Mouse (Mus musculus): Measurements from ENCODE around the gene Csnk1d. TPM values are rescaled to one million over a fixed set of nuclear protein-coding genes. Genes with fewer than 3 reads are reported as not detected.
A peak's percentile ranks its signal among the peaks of the same experiment; 100 is the strongest.

Gene Csnk1d
- polyA plus RNA-seq (2015; fragmentation: Nextera tagmentation; extraction: Ambion mirVana) = 93.9 and 97.7 TPM in 2 replicates

DNA sequence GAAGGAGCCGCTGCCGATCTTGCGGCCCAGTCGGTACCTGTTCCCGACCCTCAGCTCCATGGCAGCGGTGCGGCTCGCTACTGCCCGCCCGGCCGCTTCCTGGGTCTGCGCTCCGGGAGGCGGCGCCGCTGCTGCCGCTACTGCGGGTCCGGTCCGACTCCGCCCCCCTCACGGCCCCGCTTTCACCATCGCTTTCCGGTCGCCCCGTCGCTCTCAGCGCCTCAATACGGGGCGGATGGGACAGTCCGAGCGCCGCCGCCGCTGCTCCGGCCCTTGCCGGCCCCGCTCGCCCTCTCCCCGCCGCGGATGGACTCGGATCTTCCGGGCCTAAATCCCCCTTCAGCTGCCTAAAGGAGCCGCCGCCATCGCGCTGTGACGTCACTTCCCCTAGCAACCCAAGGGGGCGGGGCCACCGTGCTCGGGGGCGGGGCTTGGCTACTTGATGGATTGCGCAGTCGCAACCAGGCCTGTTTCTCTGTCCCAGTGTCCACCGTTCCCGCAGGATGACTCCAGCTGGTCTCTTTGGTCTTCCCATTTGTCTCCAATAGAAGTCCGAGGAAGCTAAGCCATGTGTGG, at the start of gene Csnk1d:
Csnk1d (minus strand) TSS at position 380 of the 576 bp plus-strand sequence.
- under 1% methylated on average over 59 of the region's 59 CpGs for WGBS
- no peaks in the 10 kb centered on the region for H3K27me3 ChIP-seq (replicated peaks; ENCODE audit: control insufficient read depth, insufficient read depth, low read length)
- peak within 1 kb of the TSS; percentile 94 for H3K27ac ChIP-seq (ENCODE audit: low read length)
- H3K36me3 ChIP-seq (ENCODE audit: control insufficient read depth, insufficient read depth, low read length) = no peaks in the 10 kb centered on the region
- H3K9ac ChIP-seq (ENCODE audit: low read depth, low read length) = peak within 1 kb of the TSS; percentile 100
- peak; percentile 85 for ATAC-seq
- H3K9me3 ChIP-seq (ENCODE audit: control insufficient read depth, low read length) = no peaks in the 10 kb centered on the region
- peaks cover 37% of the 10 kb centered on the region for H3K4me1 ChIP-seq (ENCODE audit: control insufficient read depth, insufficient read depth, low read length)
- peak within 1 kb of the TSS; percentile 91 for H3K4me2 ChIP-seq (ENCODE audit: low read depth, low read length)
- peak within 1 kb of the TSS; percentile 97 for H3K4me3 ChIP-seq (ENCODE audit: low read length)

DNA sequence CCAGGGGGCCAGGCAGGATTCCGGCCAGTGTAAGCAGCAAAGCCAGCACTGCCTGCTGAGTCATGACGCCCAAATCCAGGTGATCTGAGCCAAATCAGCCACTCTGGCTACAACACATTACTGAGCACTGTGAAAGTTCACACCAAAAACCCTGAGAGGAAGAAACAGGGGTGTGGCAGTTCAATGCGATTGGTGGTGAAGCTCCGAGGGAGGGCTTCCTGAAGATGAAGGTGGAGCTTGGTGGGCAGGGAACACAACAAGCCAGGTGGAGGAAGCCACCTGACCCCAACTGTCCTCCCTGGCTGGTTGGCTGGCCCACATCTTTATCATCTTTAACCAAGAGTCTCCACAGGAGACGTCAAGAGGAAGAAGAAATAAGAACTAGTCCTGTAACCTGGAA, 48.2 kb upstream of the Csnk1d start, which contains the start of gene Cd7:
Cd7 (minus strand) TSS at position 117 of the 400 bp plus-strand sequence.
- no peaks in the 10 kb centered on the region for H3K36me3 ChIP-seq (ENCODE audit: control insufficient read depth, insufficient read depth, low read length)
- WGBS = 67% methylated on average over 5 of the region's 5 CpGs
- no peak within 1 kb of the TSS for H3K4me2 ChIP-seq (ENCODE audit: low read depth, low read length)
- no peak within 1 kb of the TSS for H3K9ac ChIP-seq (ENCODE audit: low read depth, low read length)
- no peak for ATAC-seq
- H3K4me3 ChIP-seq (ENCODE audit: low read length) = no peak within 1 kb of the TSS
- no peaks in the 10 kb centered on the region for H3K9me3 ChIP-seq (ENCODE audit: control insufficient read depth, low read length)
- H3K4me1 ChIP-seq (ENCODE audit: control insufficient read depth, insufficient read depth, low read length) = no peaks in the 10 kb centered on the region
- no peaks in the 10 kb centered on the region for H3K27me3 ChIP-seq (replicated peaks; ENCODE audit: control insufficient read depth, insufficient read depth, low read length)
- no peak within 1 kb of the TSS for H3K27ac ChIP-seq (ENCODE audit: low read length)

DNA sequence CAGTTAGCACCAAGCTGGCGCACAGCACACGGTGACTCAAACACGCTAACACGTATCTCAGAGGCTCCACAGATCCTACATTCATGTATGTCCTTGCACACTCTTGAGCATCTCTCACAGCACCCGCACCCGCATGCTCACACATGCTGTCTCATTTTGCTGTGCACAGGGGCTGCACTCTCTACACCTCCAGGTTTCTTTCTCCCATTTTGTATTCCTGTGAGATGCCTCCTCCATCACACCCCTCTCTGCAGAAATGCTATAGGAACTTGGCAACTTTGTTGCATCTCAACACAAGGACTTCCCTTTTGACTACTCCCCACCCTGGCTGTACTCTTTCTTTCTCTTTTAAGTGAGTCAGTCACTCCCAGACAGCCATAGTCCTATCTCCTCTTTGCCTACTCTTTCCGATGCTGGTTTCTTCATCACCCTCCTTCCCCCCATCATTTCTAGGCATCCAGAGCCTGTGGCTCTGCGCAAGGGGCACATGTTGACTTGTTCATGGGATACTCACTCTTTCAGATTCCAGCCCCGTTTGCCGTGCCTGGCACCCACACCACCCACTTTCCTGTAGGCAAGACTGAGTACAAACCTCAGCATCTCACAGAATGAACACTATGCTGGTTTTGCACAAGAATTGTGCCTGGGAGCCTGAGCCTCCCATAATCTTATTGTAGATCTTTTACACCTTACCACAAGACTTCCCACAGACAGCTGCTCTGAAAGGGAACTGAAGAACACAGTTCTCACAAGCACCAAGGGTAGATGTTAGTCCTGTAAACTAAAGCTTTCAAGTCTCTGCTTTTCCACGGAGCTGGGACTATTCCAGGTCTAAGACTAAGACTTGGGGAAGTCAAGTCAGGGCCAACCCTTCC, 47.5 kb upstream of the Csnk1d start:
- H3K4me2 ChIP-seq (ENCODE audit: low read depth, low read length) = no peak overlapping the region
- WGBS = 87% methylated on average over 11 of the region's 11 CpGs
- H3K4me1 ChIP-seq (ENCODE audit: control insufficient read depth, insufficient read depth, low read length) = no peaks in the 10 kb centered on the region
- no peak for ATAC-seq
- no peaks in the 10 kb centered on the region for H3K9me3 ChIP-seq (ENCODE audit: control insufficient read depth, low read length)
- no peak overlapping the region for H3K27ac ChIP-seq (ENCODE audit: low read length)
- H3K9ac ChIP-seq (ENCODE audit: low read depth, low read length) = no peak overlapping the region
- no peaks in the 10 kb centered on the region for H3K36me3 ChIP-seq (ENCODE audit: control insufficient read depth, insufficient read depth, low read length)
- H3K4me3 ChIP-seq (ENCODE audit: low read length) = no peak overlapping the region
- no peaks in the 10 kb centered on the region for H3K27me3 ChIP-seq (replicated peaks; ENCODE audit: control insufficient read depth, insufficient read depth, low read length)

DNA sequence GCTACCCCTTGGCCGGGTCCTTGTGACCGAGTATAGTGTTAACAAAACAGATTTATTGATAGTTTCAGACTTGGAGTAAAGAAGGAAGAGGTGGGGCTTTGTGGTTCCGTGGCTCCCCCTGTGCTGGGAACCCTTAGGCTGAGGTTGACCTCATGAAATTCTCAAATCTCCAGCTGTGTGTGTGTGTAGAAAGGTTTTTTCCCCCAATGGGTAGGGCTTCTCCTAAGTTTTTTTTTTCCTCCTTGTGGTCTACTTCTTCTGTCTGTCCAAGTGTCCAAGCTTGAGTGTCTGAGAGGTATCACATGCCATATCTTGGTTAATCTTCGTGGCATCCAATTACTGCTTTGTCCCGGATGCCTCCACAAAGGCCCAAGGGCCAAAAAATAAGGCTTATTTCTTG, 42.0 kb upstream of the Csnk1d start:
- H3K9ac ChIP-seq (ENCODE audit: low read depth, low read length) = no peak overlapping the region
- no peak overlapping the region for H3K27ac ChIP-seq (ENCODE audit: low read length)
- H3K4me3 ChIP-seq (ENCODE audit: low read length) = no peak overlapping the region
- no peaks in the 10 kb centered on the region for H3K9me3 ChIP-seq (ENCODE audit: control insufficient read depth, low read length)
- H3K36me3 ChIP-seq (ENCODE audit: control insufficient read depth, insufficient read depth, low read length) = no peaks in the 10 kb centered on the region
- ATAC-seq = no peak
- H3K4me2 ChIP-seq (ENCODE audit: low read depth, low read length) = no peak overlapping the region
- no peaks in the 10 kb centered on the region for H3K27me3 ChIP-seq (replicated peaks; ENCODE audit: control insufficient read depth, insufficient read depth, low read length)
- WGBS = 74% methylated on average over 5 of the region's 5 CpGs
- no peaks in the 10 kb centered on the region for H3K4me1 ChIP-seq (ENCODE audit: control insufficient read depth, insufficient read depth, low read length)

DNA sequence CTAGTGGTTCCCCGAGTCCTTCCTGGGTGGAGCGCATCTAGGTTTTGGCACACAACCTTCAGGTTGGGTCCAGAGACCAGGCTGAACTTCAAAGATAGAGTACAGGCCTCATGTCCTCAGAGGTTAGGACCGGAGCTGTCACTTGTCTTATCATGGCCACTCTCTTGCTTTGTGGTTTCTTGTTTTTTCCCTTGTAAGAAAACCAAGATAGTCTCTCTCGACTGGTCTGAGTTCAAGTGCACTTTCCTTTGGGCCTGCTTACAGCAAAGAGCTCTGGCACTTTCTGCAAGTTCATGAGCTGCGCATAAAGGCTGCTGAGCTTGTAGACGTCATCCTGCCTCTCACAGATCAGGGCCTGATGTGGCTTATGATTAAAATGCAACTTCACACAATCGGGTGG, 36.1 kb upstream of the Csnk1d start:
- no peaks in the 10 kb centered on the region for H3K4me1 ChIP-seq (ENCODE audit: control insufficient read depth, insufficient read depth, low read length)
- no peak overlapping the region for H3K9ac ChIP-seq (ENCODE audit: low read depth, low read length)
- no peak overlapping the region for H3K4me2 ChIP-seq (ENCODE audit: low read depth, low read length)
- no peaks in the 10 kb centered on the region for H3K9me3 ChIP-seq (ENCODE audit: control insufficient read depth, low read length)
- H3K4me3 ChIP-seq (ENCODE audit: low read length) = no peak overlapping the region
- 84% methylated on average over 7 of the region's 7 CpGs for WGBS
- no peaks in the 10 kb centered on the region for H3K27me3 ChIP-seq (replicated peaks; ENCODE audit: control insufficient read depth, insufficient read depth, low read length)
- H3K27ac ChIP-seq (ENCODE audit: low read length) = no peak overlapping the region
- ATAC-seq = no peak
- no peaks in the 10 kb centered on the region for H3K36me3 ChIP-seq (ENCODE audit: control insufficient read depth, insufficient read depth, low read length)

DNA sequence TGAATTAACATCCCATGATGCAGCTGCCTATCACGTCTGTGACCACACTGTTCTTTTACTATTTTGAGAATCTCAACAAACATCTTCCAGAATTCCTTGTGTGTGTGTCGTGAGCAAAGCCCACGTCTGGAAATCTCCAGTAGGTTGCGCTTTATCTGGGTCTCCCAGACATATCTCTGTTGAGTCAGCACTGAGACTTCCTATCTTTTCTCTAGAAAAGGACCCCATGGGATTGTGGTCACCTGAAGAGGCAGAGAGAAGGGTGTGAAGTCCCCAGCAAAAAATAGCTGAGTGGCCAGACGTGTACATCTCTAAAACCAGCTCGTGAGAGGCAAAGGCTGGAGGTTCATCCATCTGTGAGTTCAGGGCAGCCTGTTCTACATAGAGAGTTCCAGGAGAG, 33.0 kb upstream of the Csnk1d start:
- ATAC-seq = no peak
- no peaks in the 10 kb centered on the region for H3K27me3 ChIP-seq (replicated peaks; ENCODE audit: control insufficient read depth, insufficient read depth, low read length)
- H3K4me3 ChIP-seq (ENCODE audit: low read length) = no peak overlapping the region
- no peaks in the 10 kb centered on the region for H3K36me3 ChIP-seq (ENCODE audit: control insufficient read depth, insufficient read depth, low read length)
- no peak overlapping the region for H3K4me2 ChIP-seq (ENCODE audit: low read depth, low read length)
- H3K9ac ChIP-seq (ENCODE audit: low read depth, low read length) = no peak overlapping the region
- H3K9me3 ChIP-seq (ENCODE audit: control insufficient read depth, low read length) = no peaks in the 10 kb centered on the region
- 63% methylated on average over 6 of the region's 6 CpGs for WGBS
- H3K27ac ChIP-seq (ENCODE audit: low read length) = no peak overlapping the region
- no peaks in the 10 kb centered on the region for H3K4me1 ChIP-seq (ENCODE audit: control insufficient read depth, insufficient read depth, low read length)

DNA sequence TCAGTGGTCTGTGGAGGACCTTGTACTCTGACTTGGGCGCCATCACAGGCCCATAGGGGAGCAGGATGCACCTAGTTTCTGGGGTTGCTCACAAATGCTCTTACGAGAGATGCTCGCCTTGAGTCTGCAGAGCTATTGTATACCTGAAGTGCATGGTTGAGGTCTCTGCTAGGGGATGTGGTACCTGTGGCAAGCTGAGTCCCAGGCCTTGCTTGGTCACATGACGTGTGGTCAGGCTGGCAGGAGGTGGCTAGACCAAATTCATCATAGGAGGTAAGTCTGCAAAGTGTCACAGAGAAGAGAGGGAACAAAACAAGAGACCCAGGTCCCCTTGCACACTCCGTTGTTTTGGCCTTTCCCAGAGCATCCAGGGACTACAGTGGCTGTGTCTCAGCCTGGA, 28.4 kb upstream of the Csnk1d start:
- Histone ChIP-seq H3K4me2 (ENCODE audit: low read depth, low read length) (no peak overlapping the region), H3K27me3 (replicated peaks; ENCODE audit: control insufficient read depth, insufficient read depth, low read length) (no peaks in the 10 kb centered on the region), H3K4me3 (ENCODE audit: low read length) (no peak overlapping the region), H3K9ac (ENCODE audit: low read depth, low read length) (no peak overlapping the region), H3K9me3 (ENCODE audit: control insufficient read depth, low read length) (no peaks in the 10 kb centered on the region), H3K4me1 (ENCODE audit: control insufficient read depth, insufficient read depth, low read length) (peaks cover 7% of the 10 kb centered on the region), H3K27ac (ENCODE audit: low read length) (no peak overlapping the region), H3K36me3 (ENCODE audit: control insufficient read depth, insufficient read depth, low read length) (no peaks in the 10 kb centered on the region)
- WGBS = 84% methylated on average over 5 of the region's 5 CpGs
- ATAC-seq = no peak

DNA sequence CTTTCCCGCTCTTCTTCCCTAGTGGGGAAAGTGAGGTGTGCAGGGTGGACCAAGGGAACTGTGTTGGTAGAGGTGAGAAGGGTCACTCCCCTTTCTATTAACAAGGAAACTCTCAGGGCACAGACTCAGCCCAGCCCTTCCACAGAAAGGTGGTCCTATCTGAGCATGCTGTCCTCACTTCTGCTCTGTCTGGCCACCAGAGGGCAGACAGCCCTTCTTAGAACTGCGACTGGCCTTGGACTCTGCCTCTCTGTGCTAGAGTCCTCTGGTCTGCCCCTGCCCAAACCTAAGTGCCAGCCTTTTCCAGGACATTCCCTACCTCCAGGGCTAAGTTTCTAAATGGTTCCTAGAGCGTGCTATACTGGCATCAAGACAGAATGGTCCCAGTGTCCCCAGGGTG, 26.6 kb upstream of the Csnk1d start:
- ATAC-seq = peak; percentile 83
- H3K9ac ChIP-seq (ENCODE audit: low read depth, low read length) = no peak overlapping the region
- H3K36me3 ChIP-seq (ENCODE audit: control insufficient read depth, insufficient read depth, low read length) = no peaks in the 10 kb centered on the region
- H3K9me3 ChIP-seq (ENCODE audit: control insufficient read depth, low read length) = no peaks in the 10 kb centered on the region
- H3K27me3 ChIP-seq (replicated peaks; ENCODE audit: control insufficient read depth, insufficient read depth, low read length) = no peaks in the 10 kb centered on the region
- no peak overlapping the region for H3K27ac ChIP-seq (ENCODE audit: low read length)
- H3K4me3 ChIP-seq (ENCODE audit: low read length) = no peak overlapping the region
- 35% methylated on average over 3 of the region's 3 CpGs for WGBS
- peaks cover 7% of the 10 kb centered on the region for H3K4me1 ChIP-seq (ENCODE audit: control insufficient read depth, insufficient read depth, low read length)
- no peak overlapping the region for H3K4me2 ChIP-seq (ENCODE audit: low read depth, low read length)

DNA sequence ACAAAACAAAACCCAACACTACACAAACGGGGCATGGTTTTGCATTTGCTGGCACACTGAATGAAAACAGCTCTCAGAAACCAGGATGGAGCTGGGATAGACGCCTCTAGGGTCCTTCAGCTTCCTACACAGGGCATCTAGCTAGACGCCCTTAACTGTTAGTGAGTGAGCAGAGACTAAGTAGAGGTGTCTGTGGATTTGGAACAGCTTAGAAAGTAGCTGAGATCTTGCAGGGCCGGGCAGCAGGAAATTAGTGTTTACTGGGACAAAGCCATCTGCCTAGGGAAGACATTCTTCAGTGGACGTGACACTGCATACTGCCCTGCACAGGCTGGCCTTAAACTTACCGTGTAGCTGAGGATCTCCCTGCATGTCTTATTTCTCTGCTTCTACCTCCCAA, 24.3 kb upstream of the Csnk1d start:
- Histone ChIP-seq H3K36me3 (ENCODE audit: control insufficient read depth, insufficient read depth, low read length) (no peaks in the 10 kb centered on the region), H3K4me3 (ENCODE audit: low read length) (no peak overlapping the region), H3K9me3 (ENCODE audit: control insufficient read depth, low read length) (no peaks in the 10 kb centered on the region), H3K4me1 (ENCODE audit: control insufficient read depth, insufficient read depth, low read length) (peaks cover 7% of the 10 kb centered on the region), H3K27me3 (replicated peaks; ENCODE audit: control insufficient read depth, insufficient read depth, low read length) (no peaks in the 10 kb centered on the region), H3K27ac (ENCODE audit: low read length) (no peak overlapping the region), H3K9ac (ENCODE audit: low read depth, low read length) (no peak overlapping the region), H3K4me2 (ENCODE audit: low read depth, low read length) (peak overlapping the region; percentile 55; the same call in 1 of the 2 replicates)
- no peak for ATAC-seq
- WGBS = 38% methylated on average over 6 of the region's 6 CpGs

Measured in intestine, embryonic 16.5 days (tissue).